Mouse (Mus musculus) monocyte, adult 59 days (primary cell): Measurements from ENCODE around the gene Slx4. TPM values are rescaled to one million over a fixed set of nuclear protein-coding genes. Genes with fewer than 3 reads are reported as not detected.

Source experiments
- total RNA-seq, 2 experiments: library from RNA; stranded (reverse); gene quantifications; one replicate each; pipeline ENCODE4 v1.2.4; 2023

Slx4 gene
- total RNA-seq, result 10 to 100 TPM; 30.3 to 34.9 TPM

DNA sequence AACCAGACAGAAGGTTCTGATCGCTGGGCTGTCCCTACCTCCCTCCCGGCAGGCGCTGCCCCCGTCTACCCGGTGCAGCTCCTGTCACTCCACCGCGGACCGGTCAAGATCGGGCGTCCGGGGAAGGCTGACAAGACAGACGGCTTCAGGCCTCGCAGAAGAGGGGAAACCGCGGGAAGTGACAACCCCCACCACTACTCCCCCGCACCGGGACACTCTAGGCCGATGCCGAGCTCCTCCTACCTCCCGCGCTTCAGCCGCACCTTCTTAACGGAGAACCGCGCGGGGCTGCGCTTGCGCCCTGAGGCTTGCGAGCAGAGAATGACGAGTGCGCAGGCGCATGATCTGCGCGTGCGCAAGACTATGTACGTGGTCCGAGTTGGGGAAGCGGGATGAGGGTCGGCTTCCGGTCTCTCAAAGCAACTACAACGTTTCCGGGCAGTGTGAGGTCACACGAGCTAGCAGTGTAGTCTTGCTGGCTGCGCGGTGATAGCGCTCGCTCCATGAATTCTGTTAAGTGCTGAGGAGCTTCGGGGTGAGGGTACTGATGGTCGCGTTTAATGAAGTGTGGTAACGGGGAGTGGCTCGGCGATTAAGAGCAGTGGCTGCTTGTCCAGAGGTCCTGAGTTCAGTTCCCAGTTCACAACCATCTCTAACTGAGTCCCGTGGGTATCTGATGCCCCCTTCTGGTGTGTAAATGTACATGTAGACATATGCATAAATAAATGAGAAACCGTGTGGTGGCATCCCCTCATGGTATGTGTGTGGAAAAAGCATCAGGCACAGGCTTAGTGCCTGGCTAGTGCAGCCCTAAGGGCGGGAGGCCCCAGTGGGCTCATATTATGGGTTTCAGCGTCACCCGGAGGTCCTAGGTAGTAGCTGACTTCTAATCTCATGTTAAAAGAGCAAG lies at the start of gene Slx4:
Gene Slx4, minus strand, starts transcription at position 282 of the 910 bp plus-strand sequence.

GRCm38 (mm10) chr16:4036807-4037206 lies 33.2 kb upstream of the Slx4 start, which contains the start of gene Dnase1:
Gene Dnase1 (plus strand): TSS chr16:4036942.

GRCm38 (mm10) chr16:3976251-3976671 lies 27.3 kb downstream of the Slx4 start, which contains the start of gene Nlrc3:
Gene Nlrc3 (minus strand): TSS chr16:3976632.

Other genes with a start within 250 kb of the Slx4 start
- not detected for gene Olfr15, start 172.9 kb downstream of the Slx4 start, total RNA-seq
- under 1 TPM; 0.39 to 0.64 TPM for gene Zfp174, start 156.5 kb downstream of the Slx4 start, total RNA-seq
- gene Naa60, start 131.4 kb downstream of the Slx4 start, total RNA-seq, result 100 to 1,000 TPM; 118 to 130 TPM
- gene Zfp597, start 119.2 kb downstream of the Slx4 start, total RNA-seq, result 10 to 100 TPM; 11.8 to 17.2 TPM
- 1 to 10 TPM; 1.0 to 2.8 TPM for gene Gm20695, start 119.1 kb downstream of the Slx4 start, total RNA-seq
- 1 to 10 TPM; 3.7 to 4.3 TPM for gene 1700037C18Rik, start 95.1 kb downstream of the Slx4 start, total RNA-seq
- gene Cluap1, start 95.0 kb downstream of the Slx4 start, total RNA-seq, result 10 to 100 TPM; 11.0 to 13.2 TPM
- 1 to 10 TPM; 1.7 to 2.6 TPM for gene Nlrc3, start 27.1 kb downstream of the Slx4 start, total RNA-seq
- not detected for gene Dnase1, start 33.2 kb upstream of the Slx4 start, total RNA-seq
- gene Trap1, start 74.1 kb upstream of the Slx4 start, total RNA-seq, result 10 to 100 TPM; 39.4 to 41.5 TPM
- 100 to 1,000 TPM; 108 to 119 TPM for gene Crebbp, start 210.2 kb upstream of the Slx4 start, total RNA-seq